Mouse (Mus musculus) right cerebral cortex, postnatal 14 days (tissue): Measurements from ENCODE around the gene Ptov1.
A peak's percentile ranks its signal among the peaks of the same experiment; 100 is the strongest.

Experiments
- DNase-seq: peaks from one replicate; pipeline ENCODE4 v3.0.0; 2022

Gene Ptov1

DNA sequence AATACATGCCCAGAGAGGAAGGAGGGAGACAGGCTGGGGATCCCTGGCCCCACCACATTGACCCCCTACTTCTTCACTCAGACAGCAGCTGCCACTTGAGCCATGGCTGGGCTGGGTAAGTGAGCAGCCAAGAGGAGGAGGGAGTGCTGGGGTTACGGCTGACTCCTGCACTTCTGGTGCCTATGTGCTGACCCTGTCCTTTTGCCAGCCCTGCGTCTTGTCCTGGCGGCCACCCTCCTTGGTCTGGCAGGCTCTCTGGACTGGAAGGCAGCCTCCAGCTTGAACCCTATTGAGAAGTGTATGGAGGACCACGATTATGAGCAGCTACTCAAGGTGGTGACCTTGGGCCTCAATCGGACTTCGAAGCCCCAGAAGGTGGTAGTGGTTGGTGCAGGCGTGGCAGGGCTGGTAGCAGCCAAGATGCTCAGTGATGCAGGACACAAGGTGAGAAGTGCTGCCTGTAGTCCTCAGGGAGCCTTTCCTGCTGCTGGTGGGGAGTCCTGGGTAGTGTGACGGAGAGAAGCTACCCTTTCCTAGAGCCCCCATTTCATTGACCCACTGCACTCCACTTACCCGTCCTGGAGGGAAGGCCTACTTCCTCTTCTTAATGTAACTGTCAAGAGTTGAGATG, 33.0 kb downstream of the Ptov1 start:
- DNase-seq: no peak

DNA sequence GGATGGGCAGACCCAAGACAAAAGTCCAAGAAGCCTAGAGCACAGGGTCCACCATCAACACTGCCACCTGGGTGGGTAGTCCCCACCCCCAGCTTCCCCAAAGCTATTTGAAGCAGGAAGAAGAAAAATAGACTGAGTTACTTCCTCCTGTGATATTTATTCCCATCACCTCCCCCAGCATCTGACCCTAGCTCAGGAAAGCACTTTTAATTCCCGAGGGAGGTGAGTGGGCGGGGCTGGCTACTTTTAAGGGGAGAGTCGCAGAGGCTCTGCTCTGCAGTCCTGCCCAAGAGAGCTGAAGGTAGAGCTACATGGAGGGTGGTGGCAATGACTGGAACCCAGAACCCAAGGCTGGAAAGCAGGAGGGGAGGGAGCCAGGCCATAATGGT, 33.6 kb downstream of the Ptov1 start:
- no peak for DNase-seq

DNA sequence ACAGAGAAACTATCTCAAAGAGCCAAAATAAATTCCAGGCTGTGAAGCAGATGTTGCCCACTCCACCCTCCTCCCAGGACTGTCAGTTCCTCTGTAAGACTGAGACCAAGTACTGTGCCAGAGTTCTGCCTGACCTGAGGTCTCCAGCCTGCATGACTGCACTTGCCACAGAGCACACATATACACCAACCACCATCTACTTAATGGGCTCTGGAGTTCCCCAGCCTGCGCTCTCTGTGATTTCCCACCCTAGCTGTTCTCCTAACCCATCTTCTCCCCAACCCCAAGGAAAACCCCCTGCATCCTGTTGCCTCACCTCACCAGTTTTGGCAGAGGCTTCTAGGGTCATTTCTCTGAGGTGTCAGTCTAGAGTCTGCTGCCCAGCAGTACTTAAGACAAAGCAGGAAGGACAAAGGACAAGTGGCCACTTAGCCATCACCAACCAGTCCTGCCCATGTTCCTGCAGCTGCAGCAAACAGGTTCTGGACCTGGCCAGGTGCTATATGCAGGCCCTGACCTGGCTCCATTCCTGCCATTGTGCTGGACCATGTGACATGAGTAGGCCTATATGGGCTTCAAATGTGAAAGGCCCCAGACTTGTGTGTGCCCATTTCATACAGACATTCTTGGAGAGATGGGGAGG, 34.1 kb downstream of the Ptov1 start:
- no peak for DNase-seq

- no peak for DNase-seq
Measured at GRCm38 (mm10) chr7:44832763-44833162, 36.8 kb downstream of the Ptov1 start.

GRCm38 (mm10) chr7:44828706-44829105, 40.9 kb downstream of the Ptov1 start:
- no peak for DNase-seq

- DNase-seq: no peak
Measured at GRCm38 (mm10) chr7:44826771-44827170, 42.8 kb downstream of the Ptov1 start.

GRCm38 (mm10) chr7:44824872-44825271, 44.7 kb downstream of the Ptov1 start:
- peak; percentile 85 for DNase-seq

DNA sequence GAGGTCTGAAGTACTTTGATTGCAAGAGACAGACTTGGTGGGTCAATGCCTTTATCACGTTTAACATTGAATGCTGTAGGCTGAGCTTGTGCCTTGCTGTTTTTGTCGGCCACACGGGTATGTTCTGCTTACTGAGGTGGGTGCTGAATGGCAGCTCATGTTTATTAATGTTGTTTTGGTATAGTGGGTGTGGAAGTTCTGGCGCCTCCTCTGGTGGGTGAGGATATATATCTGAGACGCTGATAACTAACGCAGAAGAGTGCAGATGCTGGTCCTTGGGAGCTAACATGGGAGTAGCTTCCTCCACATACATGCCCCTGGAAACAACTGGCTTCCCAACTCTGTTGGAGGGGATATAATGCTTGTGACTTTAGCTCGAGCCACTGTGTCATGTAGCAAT, 46.2 kb downstream of the Ptov1 start:
- DNase-seq: no peak

GRCm38 (mm10) chr7:44821666-44822448, 47.7 kb downstream of the Ptov1 start:
- DNase-seq: no peak

- no peak for DNase-seq
Measured at GRCm38 (mm10) chr7:44820525-44820924, 49.1 kb downstream of the Ptov1 start.

DNA sequence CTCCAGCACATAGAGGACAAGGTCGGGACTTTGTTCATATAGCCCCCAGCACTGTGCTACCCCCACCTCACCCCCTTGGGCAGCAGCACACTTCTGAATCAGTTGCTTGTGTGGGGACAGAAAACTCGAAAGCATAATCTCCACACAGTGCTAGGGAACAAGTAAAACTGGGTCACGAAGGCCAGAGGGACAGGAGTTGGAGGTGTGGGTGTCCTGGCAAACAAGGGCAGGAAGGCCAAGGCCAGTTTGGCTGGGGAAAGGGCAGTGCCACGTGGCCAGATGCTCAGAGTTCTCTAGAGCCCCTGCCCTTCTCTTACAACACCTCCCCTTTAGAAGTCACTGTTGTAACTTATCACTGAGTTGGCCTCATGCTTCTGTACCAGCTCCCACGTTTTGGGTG, 49.7 kb downstream of the Ptov1 start:
- DNase-seq: no peak

DNA sequence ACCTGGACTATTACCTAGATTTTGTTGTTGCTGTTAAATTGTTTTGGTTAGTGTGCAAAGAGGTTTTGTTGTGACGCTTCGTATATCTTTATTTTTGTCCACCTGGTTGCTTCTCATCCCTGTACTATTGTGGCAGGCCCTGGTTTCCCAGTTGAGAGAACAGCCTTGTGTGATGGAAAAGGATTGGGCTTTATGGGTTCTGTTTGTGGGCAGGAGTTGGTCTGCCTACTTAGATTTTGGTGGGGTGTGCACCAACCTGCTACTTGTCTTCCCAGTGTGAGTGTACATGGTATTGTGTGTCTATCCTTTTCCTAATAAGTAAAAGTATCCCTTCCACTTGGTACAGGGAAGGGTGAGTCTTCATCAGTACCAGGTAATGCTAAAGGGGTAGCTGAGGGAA, 50.2 kb downstream of the Ptov1 start:
- no peak for DNase-seq

DNA sequence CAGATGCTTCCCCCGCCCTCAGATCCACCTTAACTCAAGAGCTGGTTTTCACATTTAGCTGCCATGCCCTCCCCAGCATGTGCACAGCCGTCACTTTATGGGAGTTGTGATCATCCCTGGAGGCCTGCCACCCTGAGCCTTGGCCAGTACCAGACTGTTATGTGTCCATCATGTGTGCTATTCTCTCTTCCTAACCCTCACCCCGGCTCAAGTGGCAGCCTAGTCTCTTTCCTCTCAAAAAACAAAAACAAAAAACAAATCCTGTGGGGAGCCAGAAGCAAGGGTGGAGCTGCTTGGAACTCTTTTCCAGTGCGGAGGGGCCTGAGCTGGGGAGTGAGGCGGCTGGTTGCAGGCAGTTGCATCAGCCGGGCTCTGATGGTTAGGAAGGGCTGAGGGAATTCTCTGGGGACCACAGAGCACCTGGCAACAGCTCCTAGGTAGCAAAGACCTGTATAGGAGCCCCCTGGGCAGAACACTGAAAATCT, 50.8 kb downstream of the Ptov1 start:
- peak; percentile 42 for DNase-seq

DNA sequence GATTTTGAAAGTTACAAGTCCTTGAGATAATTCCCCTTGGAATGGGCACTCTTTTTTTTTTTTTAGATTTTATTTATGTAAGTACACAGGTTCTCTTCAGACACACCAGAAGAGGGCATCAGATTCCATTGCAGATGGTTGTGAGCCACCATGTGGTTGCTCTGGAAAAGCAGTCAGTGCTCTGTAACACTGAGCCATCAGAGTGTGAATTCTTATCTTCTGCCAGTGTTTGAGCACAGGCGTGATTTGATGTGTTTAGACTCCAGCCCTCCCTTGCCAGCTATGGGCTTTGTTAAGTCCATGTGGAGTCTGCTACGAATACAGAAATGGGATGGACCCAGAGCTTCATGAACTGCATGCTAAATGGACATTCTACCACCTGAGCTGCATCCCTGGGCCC, 51.4 kb downstream of the Ptov1 start:
- DNase-seq: no peak

DNA sequence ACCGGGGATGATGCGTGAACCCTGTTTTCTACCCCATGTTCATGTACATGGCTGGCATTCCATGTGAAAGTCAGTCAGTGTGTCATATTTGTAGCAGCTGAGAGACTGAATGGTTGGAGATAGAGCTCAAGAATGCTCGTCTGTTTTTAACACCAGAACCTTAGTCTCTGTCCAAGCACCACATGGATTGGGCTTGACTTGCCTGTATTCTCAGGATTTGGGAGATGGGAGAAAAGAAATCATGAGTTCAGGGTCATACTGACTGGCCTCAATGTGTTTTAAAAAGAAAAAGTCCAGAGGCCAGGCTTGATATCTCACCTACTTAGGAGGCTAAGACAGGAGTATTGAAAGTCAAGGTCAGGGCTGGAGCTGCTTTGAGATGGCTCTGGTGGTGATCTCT, 52.1 kb downstream of the Ptov1 start:
- DNase-seq: no peak

- no peak for DNase-seq
Measured at GRCm38 (mm10) chr7:44816470-44817021, 53.0 kb downstream of the Ptov1 start, which contains the start of gene Atf5. Atf5 (minus strand) TSS chr7:44816658.

- DNase-seq: peak; percentile 100
Measured at GRCm38 (mm10) chr7:44815721-44816469, 53.7 kb downstream of the Ptov1 start, which contains the start of the genes Nup62 and Il4i1. Nup62 (plus strand) TSS chr7:44816088. Il4i1 (plus strand) TSS chr7:44816387.

DNA sequence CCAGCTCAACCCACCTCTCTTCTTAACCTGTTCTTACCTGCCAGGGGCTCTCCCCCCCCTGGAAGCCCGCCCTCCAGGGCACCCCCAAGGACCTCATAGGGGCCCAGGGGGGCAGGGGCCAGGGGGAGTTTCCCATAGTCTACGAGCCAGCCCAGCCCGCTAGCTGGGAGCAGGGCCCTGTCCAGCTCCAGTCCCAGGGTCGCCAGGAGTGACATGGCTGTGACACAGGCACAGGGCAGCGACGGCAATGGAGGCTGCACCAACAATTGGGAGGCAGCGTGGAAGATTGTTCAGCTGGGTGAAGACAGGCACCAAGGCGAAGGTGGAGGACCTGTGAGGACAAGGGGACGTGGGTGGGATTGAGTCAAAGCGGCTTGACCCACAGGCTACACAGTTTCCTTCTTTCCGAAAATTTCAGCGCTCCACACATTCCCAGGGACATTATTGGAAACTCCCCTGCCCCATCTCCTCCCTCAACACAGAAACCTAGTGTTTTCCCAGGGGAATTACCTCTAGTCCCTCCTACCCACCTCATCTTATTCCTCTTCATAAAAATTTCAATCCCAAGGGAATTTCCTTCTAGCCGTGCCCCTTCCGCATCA, 54.5 kb downstream of the Ptov1 start:
- DNase-seq: no peak

- DNase-seq: no peak
Measured at GRCm38 (mm10) chr7:44814423-44814822, 55.2 kb downstream of the Ptov1 start.

- DNase-seq: no peak
Measured at GRCm38 (mm10) chr7:44813985-44814384, 55.6 kb downstream of the Ptov1 start.
